8 mouse cellular contexts compared by ENCODE assay signal in the genomic region with DNA sequence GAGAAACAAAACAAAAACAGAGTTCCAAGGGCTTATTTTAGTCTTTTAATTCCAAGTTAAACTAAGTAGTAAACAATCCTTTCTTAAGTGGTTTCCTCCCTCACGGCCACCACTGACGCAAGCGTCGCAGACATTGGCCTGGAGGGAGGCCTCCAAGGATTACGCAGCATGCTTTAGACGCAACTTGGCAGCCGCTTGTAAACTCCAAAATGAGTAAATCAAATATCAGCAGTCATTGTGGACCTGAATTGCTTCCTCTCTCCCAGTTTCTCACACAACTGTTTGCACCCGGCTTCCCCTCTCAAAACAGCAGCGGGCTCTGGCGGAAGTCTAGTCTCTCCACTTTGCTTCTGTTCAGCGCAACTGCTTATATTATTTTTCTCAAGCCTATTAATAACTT.
A peak's percentile ranks its signal among the peaks of the same experiment; 100 is the strongest.
DNase-seq lines count a peak whose midpoint lies in the region; ATAC-seq lines count a peak whose summit lies in the region.

No protein-coding gene starts in this region.

- intact Hi-C loops in gastrocnemius, postnatal 14 days (cut with DNase I; ENCODE audit: low total_unique reads) = no loop called here

- peak; percentile 11 for DNase-seq in embryo, embryonic 11 days
- no peak for DNase-seq in embryo, embryonic 10 days (ENCODE audit: low spot score)
- DNase-seq in gastrocnemius, postnatal 14 days = peak; percentile 28
- DNase-seq in lung, postnatal 36 days = peak; percentile 80
- DNase-seq in cerebellum, adult 11 months = no peak
- no peak for DNase-seq in left cerebral cortex, adult 11 months (ENCODE audit: low spot score)

- no peaks in the 10 kb centered on the region for H3K27me3 ChIP-seq in intestine, embryonic 16.5 days (replicated peaks; ENCODE audit: control insufficient read depth, insufficient read depth, low read length)
- H3K27me3 ChIP-seq in forebrain, embryonic 13.5 days = no peaks in the 10 kb centered on the region

- no peak overlapping the region for H3K4me2 ChIP-seq in intestine, embryonic 16.5 days (ENCODE audit: low read depth, low read length)
- H3K4me2 ChIP-seq in forebrain, embryonic 13.5 days = no peak overlapping the region

- 41% methylated on average over 11 of the region's 11 CpGs for WGBS in intestine, embryonic 16.5 days
- 73% methylated on average over 11 of the region's 11 CpGs for WGBS in forebrain, embryonic 13.5 days

- 0 out of 2 replicates have a peak, but pooled peaks cover 4% of the 10 kb centered on the region for H3K4me1 ChIP-seq in intestine, embryonic 16.5 days (ENCODE audit: control insufficient read depth, insufficient read depth, low read length)
- no peaks in the 10 kb centered on the region for H3K4me1 ChIP-seq in forebrain, embryonic 13.5 days

- H3K9ac ChIP-seq in intestine, embryonic 16.5 days (ENCODE audit: low read depth, low read length) = no peak overlapping the region
- no peak overlapping the region for H3K9ac ChIP-seq in forebrain, embryonic 13.5 days

- H3K27ac ChIP-seq in intestine, embryonic 16.5 days (ENCODE audit: low read length) = no peak overlapping the region
- H3K27ac ChIP-seq in forebrain, embryonic 13.5 days = no peak overlapping the region

- no peak overlapping the region for H3K4me3 ChIP-seq in intestine, embryonic 16.5 days (ENCODE audit: low read length)
- no peak overlapping the region for H3K4me3 ChIP-seq in forebrain, embryonic 13.5 days

- H3K9me3 ChIP-seq in intestine, embryonic 16.5 days (ENCODE audit: control insufficient read depth, low read length) = no peaks in the 10 kb centered on the region
- no peaks in the 10 kb centered on the region for H3K9me3 ChIP-seq in forebrain, embryonic 13.5 days (replicated peaks)

- peak; percentile 70 for ATAC-seq in intestine, embryonic 16.5 days
- ATAC-seq in forebrain, embryonic 13.5 days = no peak

- H3K36me3 ChIP-seq in intestine, embryonic 16.5 days (ENCODE audit: control insufficient read depth, insufficient read depth, low read length) = no peaks in the 10 kb centered on the region
- no peaks in the 10 kb centered on the region for H3K36me3 ChIP-seq in forebrain, embryonic 13.5 days (ENCODE audit: poor library complexity, severe bottlenecking)

Comparison
In these comparisons a context has a peak if more than half of its experiments do, and no peak if none do; other contexts are left out.
1. DNase-seq: peak in embryo, embryonic 11 days (single experiment), gastrocnemius, postnatal 14 days (single experiment) and lung, postnatal 36 days (single experiment); none in embryo, embryonic 10 days (single experiment), cerebellum, adult 11 months (single experiment) and left cerebral cortex, adult 11 months (single experiment).